Mouse (Mus musculus): ENCODE results near the gene BC048507.
"Not testable (repeated sequence)": the region's sequence is repeated elsewhere in the genome, so short reads cannot be mapped to it uniquely, and the experiment has no call there.

Gene BC048507

DNA sequence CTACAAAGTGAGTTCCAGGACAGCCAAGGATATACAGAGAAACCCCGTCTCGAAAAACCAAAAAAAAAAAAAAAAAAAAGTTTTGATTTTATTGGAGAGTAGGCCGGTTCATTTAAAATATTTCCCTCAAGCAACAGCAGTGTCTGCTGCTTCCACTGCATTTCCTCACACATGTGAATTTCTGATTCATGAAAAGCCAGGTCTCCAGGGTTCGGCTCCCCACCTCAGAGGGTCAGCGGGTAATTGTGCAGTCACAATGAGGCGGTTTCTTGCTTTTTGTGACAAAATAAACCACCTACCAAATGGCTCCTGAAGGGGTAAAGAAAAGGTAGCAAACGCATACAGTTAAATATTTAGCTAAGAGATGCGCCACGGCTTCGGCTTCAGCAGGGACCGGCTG is at the start of gene BC048507:
Gene BC048507 (plus strand): TSS at position 301 of the 400 bp plus-strand sequence.
- no peak for DNase-seq (ENCODE audit: low spot score in 2 of 2)

DNA sequence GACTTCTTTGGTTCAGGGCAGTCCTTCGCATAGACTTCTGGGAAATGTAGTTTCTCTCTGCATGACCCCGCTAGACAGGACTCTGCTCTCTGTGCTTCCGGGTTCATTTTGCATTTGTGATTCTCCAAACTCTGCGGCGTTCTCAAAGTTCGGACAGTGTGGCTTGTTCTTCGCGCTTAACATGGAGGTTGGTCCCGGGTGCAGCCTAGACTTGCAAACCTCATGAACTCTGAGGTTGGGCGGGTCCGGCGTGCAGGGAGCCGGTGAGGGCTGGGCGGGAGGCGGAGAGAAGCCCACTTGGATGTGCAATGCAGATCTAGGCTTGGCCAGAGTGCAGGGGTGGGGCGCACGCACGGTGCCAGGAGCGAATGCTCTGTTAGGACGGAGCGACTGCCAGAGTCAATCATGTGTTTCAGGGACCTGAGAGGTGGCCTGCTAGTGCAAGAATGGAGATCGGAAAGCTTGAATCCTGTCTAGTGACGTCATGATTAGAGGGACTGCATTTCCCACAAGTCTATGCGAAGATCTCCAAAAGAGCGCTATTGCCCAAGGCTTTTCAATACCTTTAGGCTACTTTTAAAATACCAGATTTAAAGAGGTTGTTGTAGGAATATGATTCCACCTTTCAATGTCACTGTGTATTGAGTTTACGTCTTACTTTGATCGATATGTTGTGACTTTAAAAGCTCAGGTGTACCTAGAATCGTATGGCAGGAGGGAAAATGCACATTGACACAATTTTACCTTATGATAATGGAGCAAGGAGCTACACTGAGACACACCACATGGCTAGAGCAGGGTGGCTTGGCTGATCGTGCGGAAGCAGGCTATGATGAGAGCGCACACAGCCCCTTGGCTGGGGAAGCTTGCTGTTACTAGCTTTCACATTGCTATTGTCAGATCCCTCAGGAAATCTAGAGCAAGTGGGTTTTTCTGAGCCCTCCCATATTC is 49.1 kb upstream of the BC048507 start, which contains the start of gene Zfp273:
Gene Zfp273 (plus strand): TSS at position 31 of the 951 bp plus-strand sequence.
- peak; percentile 58 to 75 for DNase-seq (ENCODE audit: low spot score in 2 of 2)

DNA sequence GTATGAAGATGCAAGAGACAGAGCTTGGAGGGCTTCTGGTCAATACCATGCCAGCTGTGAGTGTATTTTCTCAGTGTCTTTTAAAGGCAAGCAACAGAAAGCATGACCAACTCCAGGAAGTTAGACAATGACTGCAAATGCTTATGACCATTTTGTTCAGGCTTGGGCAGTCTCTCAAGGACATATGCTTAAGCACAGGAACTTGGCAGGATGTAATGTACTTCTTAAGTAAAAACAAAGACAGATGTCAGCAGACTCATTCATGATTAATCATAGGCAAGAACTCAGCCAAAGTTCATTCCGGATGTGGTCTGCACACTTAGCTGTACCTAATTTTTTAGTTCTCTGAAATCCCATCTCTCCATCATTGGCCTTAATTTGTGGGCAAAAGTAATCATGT is 44.5 kb upstream of the BC048507 start:
- no peak for DNase-seq (ENCODE audit: low spot score in 2 of 2)

DNA sequence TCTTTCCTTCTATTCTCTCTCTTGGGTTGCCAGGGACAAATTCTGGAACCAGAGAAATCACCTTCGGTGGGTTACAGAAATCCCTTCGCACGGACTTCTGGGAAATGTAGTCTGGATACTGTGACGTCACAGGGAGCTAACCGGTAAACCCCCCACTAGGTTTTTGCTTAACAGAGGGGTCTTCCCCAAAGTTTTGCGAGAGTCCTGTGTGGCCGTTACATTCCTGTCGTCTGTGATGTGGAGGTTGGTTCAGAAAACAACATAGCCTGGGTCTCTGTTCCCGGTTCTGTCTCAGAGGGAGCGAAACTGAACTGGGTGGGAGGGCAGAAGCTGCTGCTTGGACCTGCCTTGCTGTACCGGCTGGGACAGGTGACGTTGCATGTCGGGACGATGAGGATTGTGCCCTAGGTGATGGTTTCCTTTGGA is 32.2 kb upstream of the BC048507 start, which contains the start of gene Gm10037:
Gene Gm10037 (plus strand): TSS at position 196 of the 426 bp plus-strand sequence.
- DNase-seq (ENCODE audit: low spot score in 2 of 2) = no peak

DNA sequence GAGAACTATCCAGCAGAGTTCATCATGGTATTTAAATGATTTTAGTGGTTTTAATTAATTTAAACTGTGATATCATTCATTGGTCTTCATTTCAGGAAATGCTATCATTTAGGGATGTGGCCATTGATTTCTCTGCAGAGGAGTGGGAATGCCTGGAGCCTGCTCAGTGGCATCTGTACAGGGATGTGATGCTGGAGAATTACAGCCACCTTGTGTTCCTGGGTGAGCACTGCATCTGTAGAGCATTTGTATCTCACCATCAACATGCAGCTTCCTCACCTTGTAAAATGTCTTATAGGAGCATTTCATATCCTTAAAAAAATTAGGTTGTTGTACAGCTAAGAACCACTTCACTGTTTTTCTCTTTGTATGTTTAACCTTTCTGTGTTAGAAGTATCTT is 30.0 kb upstream of the BC048507 start:
- not testable (repeated sequence) for DNase-seq (ENCODE audit: low spot score in 2 of 2)

DNA sequence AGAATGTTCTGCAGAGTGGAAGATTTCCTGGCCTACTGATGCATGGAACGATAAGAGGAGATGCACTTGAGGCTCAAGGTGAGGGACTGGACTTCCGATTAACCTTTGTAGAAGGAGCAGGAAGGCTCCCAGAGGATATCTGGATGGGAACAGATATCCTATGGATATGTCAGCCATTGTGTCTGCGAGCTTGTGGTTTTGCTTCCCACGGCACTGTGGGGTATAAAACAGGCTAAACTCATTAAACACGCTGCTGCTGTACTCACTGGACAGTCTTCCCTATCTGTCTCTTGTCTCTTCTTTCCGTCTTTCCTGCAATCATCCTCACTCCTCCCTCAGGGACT is 19.4 kb upstream of the BC048507 start:
- no peak for DNase-seq (ENCODE audit: low spot score in 2 of 2)

DNA sequence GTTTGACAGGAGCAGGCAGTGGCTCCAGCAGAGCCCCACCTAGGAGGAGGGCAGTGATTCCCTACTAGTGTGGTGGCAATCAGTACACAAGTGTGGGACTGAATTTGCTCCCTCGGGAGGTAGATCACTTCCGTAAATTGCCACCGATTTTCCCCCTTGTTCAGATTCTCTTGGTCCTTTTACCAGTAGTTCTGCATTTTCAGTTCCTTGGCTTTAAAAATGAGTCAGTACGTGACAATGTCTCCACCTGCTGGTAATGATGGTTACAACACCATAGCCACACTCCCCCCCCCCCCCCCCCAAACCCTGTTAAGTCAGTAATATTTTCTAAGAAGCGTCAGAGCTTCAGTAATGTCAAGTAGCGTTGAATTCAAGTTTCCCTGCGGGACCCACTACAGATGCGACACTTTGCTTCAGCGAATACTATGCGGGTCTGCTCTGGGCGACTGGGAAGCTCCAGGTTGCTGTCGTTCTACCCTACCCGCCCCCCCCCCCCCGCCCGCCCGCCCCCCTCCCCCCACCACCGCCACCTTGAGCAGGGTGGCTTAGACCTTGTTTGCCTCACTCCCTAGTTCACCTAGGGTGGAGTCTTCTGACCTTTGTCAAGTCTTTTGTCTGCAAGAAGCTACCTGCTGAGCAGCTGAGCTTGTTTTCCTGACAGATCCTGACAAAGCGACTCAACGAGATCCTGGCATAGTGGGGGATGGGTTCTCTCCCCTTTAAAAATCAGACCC is 18.8 kb upstream of the BC048507 start:
- DNase-seq (ENCODE audit: low spot score in 2 of 2) = peak; percentile 32 to 70

DNA sequence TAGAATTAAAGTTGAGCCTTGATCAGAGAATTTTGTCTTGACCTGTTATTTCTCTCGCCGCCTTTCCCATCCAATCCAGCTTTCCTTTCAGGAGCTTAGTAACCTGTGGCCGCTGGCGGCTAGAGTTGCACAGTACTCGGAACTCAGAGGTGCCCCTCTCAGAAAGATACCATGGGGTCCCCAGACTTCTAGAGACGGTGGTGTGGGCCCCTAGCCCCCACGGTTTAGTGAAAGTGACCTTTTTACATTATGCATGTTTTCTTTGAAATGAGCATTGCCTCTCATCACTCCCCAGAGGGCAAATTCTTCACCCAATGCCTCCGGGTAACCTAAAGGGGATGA is 18.3 kb upstream of the BC048507 start:
- no peak for DNase-seq (ENCODE audit: low spot score in 2 of 2)

DNA sequence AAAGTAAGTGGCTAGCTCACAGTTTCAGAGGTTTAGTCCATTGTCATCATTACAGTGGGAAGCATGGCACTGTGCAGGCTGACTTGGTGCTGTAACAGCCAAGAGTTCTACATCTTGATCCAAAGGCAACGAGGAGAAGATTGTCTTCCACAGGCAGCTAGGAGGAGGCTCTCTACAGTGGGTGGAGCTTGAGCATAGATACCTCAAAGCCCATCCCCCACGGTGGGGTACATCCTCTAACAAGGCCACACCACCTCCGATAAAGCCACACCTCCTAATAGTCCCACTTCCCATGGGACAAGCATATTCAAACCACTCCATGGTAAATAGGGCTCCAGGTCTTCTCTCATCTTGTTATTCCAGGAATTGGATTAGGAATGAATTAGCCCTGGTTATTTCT is 12.8 kb upstream of the BC048507 start:
- DNase-seq (ENCODE audit: low spot score in 2 of 2) = no peak

DNA sequence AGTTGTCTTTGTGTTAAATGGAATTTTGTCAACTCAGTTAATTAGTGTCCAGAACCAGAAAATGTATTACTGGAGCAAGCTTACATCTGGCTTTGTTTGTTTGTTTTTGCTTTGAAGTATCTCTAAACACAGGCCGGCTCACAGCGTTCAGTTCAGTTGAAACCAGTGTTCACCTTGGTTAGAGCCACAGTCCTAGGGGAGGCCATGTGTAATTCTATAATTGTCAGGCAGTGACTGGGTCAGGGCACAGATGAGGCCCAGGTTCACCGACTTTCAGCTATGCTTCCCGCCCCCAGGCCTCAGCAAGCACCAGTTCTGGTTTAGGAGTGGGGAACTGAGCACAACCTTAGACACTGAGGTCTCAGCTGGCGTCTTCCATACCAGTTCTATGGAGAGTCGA is 10.0 kb upstream of the BC048507 start:
- no peak for DNase-seq (ENCODE audit: low spot score in 2 of 2)

DNA sequence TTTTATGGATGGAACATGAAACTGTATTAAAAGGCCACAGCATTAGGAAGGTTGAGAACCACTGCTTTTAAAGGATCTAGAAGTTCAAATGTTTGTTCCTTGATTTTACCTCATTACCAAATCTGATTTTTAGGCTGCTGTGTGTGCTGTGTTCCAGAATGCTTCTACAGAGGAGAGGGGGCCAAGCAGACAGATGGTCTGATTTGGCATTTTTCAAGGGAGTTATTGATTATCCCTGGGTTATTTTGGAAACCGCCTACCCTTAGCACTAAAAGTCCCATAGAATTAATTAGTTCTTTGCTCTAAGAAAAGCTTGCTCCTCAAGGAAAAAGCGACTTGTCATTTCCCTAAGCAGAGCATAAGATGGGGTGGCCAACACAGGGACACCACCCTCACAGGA is 9.1 kb upstream of the BC048507 start:
- DNase-seq (ENCODE audit: low spot score in 2 of 2) = no peak

DNA sequence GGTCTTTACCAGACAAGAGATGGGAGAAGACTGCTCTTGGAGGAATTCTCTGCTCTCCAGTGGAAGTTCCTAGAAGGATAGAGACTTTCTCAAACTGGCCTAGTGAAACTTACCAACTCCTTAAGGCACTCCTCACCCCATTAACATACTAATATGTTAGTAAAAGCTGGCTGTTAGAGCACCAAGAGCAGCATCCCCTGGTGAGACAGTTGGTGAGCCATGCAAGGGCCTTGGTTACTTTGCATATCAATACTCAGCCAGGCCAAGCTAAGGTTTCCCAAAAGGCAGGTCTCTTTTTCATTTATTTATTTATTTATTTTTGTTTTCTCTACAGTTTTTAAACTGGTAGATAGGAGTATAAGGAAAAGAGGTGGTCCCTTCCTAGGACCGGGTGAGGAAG is 5.8 kb upstream of the BC048507 start:
- DNase-seq (ENCODE audit: low spot score in 2 of 2) = no peak

DNA sequence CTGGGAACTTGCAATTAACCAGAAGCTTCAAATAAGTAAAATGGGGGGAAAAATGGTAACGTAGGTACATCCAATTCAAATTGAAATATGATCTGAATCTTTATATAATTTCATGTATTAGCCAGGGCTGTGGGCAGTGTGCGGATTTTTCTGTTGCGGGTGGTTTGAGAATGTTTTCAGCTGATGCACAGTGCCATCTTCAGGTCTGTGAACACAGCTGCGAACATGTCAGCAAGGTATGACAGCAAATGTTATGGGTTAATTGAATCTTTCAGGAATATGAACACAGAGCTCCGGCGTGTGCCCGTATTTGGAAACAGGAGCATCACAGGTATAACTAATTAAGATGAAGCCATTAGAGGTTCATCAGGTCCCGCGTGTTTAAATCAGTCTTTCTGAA is 618 bp upstream of the BC048507 start:
- no peak for DNase-seq (ENCODE audit: low spot score in 2 of 2)

DNA sequence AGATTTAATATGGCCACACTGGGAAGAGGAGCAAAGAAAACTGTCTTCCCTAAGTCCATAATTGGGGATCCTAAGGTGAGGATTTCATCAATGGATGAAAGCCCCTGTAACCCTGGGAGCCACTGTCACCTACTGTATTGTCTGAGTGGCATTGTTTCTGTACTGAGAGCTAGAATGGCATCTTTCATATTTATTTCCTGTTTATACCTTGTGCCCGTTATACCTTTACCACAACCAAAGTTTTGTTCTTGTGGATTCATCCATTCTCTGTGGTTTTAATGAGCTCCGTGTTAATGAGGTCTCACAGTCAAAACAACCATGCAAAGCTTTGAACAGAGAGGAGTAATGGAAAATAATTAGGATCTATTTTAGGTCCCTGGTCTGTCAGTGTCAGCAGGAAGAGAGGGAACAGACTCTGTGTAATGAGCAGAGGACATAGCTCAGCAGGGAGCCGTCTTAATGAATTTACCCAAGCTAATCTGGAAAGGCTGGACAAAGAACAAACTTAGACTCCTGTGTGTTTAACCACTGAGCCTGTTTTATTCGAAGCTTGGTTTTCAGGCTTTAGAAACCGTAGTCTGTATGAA is 1.7 kb downstream of the BC048507 start:
- DNase-seq (ENCODE audit: low spot score in 2 of 2) = no peak

DNA sequence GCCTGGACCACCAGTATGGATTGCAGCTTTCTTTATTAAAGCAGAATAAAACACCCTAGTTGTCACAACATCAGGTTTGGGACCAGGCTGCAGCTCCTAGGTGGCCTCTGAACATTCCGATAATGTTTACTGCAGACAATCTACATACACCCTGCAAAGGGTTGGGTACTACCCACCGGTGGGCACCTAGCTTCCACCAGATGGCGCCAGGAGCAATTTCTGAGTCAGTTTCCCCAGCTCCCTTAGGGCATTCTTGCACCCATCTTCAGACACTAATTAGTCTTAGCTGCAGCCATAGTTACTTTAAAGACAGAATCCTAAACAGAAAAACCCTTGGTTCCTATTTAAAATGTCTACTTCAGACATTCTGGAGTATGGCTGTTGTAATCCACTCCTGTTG is 4.8 kb downstream of the BC048507 start:
- no peak for DNase-seq (ENCODE audit: low spot score in 2 of 2)

DNA sequence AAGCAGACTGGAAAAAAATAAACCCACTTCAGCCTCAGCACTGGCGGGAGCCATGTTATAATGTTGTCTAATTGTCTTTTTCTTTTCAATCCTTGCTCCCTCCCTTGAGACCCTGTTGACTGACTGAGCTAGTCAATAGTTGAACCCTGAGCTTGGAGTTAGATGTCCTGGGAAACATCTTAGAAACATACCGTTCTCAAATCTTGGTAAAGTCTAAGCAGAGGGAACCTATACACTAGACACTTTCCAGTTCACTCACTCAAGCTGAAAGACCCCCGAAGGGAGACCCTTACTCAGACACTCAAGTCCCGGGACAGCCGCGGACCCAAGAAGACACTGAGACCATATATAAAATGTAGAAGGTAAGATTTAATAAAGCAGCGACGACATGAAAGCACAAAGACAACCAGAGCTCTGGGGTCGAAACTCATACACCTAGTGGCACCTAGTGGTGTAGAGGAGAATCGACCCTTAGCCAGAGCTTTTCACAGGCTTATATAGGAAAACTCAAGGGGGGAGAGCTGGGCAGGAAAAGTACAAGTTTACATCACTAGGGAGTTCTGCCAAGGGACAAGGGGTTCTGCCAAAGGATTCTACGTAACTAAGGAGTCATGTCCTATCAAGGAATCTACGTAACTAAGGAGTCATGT is 13.0 kb downstream of the BC048507 start:
- not testable (repeated sequence) for DNase-seq (ENCODE audit: low spot score in 2 of 2)

DNA sequence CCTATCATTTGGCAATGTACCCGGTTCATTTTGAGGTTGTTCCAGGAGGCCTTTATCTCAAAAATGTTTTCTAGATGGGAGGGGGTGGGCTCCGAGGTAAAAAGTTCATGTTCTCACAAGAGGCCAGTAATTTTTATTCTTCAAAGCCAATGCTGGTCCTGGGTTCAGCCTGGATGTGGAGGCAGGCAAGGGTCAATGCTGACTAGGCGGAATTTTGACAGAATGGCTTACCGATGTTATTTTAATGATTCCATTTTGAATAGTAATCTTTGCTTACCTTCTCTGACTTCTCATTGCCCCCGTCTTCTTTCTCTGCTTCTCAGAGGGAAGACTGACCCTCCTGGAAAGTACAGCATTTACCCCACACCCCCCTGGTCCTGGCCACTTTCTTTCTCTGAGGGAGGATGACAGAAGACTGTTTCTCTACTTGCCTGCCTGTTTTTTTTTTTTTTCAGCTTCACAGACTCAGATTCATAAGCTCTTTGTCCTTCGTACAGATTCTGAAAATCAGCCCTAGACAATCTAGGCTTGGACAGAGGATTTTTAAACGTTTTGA is 13.7 kb downstream of the BC048507 start:
- no peak for DNase-seq (ENCODE audit: low spot score in 2 of 2)

DNA sequence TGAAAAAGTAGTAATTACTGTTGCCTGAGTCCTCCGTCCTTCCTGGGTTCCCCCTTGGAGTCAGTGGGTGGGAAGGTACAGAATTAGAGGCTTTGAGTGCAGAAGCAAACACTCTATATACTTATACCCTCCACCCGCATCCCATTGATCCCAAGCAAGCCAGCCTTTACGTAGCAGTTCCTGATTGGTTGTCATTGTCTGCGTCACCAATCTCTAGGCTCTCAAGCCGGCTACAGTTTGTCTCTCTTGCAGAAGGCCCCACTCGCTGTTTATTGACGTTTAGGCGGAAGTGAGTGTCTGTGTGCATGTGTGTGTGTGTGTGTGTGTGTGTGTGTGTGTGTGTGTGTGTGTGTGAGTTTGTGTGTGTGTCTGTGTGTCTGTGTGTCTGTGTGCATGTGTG is 20.8 kb downstream of the BC048507 start:
- DNase-seq (ENCODE audit: low spot score in 2 of 2) = no peak

DNA sequence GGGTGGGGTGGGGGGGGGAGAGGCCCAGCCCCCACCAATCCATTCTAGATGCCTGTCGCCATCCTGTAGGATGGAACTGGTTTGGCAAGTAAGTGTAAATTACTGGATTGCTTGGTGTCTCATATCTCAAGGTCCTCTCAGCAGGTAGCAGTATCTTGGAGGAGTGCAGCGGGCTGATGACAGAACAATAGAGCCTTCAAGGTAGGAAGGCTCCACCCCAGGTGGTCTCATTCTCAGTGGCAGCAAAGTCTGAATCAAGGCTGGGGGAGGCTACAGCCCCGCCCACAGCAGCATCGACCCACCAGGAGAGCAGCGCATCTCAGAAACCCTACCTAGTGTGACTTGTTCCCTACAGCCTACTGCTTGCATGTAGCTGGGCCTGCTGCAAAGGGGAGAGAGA is 46.6 kb downstream of the BC048507 start:
- no peak for DNase-seq (ENCODE audit: low spot score in 2 of 2)
